Mouse (Mus musculus) lung, postnatal 0 days (tissue): Measurements from ENCODE around the gene Gltpd2.

ENCODE experiments used
- CTCF ChIP-seq: IDR thresholded peaks from 2 replicates; pipeline ENCODE4 v1.5.1; 2016; ENCODE audit warnings: antibody characterized with exemption, mild to moderate bottlenecking
- EP300 ChIP-seq: IDR thresholded peaks from 2 replicates; pipeline ENCODE4 v1.6.1; 2016; ENCODE audit warnings: antibody characterized with exemption, mild to moderate bottlenecking, control low read depth

- TF ChIP-seq CTCF (no peak), EP300 (no peak)
Observed at GRCm38 (mm10) chr11:70485498-70485897, 33.5 kb upstream of the Gltpd2 start.
